Mouse (Mus musculus) thymus, postnatal 25 days (tissue): ENCODE data around the gene Tmem254c.
"Not testable (repeated sequence)": the region's sequence is repeated elsewhere in the genome, so short reads cannot be mapped to it uniquely, and the experiment has no call there.

ENCODE experiments used
- DNase-seq: peaks from one replicate; pipeline ENCODE4 v3.0.0; 2022

Gene Tmem254c

DNA sequence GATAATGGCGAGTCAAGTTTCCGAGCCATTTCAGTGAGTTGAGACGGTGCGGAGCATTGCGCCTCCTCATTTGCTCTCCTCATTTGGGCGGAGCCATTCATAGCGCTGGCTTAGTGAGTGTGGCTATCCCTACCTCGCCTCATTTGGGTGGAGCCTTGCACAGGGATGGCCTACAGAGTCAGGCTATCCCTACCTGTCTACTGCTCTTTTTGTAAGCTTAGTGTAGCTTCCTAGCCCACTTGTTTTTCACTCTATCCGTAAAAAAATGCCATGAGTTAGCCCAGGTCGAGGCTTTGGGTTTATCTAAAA lies at the start of gene Tmem254c:
TSS of gene Tmem254c (minus strand) at position 31 of the 309 bp plus-strand sequence.
- DNase-seq = not testable (repeated sequence)

DNA sequence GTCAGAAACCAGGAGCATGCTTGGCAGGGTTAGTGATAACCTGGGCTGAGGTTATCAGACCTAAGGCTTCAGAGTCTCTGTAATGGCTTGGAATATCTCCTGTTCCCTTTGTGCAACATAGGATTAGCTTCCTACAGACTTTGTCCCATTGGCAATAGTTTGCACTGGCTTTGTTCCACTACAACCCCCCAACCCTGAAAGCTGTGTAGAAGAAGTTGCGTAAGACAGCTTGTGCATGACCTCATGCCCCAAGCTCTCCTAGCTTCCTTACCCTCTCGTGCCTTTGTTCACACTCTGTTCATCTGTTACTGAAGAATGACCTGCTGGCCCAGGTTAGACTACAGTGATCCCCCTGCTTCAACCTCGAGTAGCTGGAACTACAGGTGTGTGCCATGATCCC lies 30.5 kb upstream of the Tmem254c start:
- not testable (repeated sequence) for DNase-seq

DNA sequence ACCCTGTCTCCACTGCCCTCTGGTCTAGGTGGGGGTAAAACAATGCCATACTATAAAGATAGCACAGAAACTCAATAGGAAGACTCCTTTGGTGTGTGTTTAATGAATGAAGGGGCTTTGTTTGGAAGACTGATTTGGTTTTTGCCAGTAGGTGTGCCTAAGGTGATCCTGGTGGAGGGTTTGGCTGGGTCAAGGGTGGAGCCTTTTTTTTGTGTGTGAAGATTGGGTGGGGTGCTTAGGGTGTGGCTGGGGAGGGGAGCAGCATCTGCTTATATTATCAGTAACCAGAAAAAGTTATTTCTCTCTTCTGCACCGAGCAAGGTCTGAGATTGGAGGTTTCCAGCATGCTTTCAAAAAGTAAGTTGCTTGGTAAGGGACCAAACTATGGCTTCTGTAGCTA lies 14.8 kb upstream of the Tmem254c start, which contains the start of gene Cphx3:
TSS of gene Cphx3 (plus strand) at position 301 of the 400 bp plus-strand sequence.
- DNase-seq = not testable (repeated sequence)

DNA sequence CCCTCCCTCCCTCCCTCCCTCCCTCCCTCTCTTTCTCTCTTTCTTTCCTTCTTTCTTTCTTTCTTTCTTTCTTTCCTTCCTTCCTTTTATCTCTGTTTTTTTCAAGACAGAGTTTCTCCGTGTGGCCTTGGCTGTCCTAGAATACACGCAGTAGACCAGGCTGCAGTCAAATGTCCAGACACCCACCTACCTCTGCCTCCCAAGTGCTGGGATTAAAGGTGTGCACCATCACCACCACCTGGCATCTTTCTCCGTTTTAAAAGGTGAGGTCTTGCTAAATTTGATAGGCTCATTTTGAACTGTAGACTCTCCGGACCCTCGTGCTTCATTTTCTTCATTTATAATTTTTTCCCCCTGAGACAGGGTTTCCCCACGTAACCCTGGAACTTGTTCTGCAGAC lies 14.1 kb upstream of the Tmem254c start, which contains the start of gene Cphx2:
TSS of gene Cphx2 (plus strand) at position 301 of the 400 bp plus-strand sequence.
- DNase-seq = not testable (repeated sequence)

DNA sequence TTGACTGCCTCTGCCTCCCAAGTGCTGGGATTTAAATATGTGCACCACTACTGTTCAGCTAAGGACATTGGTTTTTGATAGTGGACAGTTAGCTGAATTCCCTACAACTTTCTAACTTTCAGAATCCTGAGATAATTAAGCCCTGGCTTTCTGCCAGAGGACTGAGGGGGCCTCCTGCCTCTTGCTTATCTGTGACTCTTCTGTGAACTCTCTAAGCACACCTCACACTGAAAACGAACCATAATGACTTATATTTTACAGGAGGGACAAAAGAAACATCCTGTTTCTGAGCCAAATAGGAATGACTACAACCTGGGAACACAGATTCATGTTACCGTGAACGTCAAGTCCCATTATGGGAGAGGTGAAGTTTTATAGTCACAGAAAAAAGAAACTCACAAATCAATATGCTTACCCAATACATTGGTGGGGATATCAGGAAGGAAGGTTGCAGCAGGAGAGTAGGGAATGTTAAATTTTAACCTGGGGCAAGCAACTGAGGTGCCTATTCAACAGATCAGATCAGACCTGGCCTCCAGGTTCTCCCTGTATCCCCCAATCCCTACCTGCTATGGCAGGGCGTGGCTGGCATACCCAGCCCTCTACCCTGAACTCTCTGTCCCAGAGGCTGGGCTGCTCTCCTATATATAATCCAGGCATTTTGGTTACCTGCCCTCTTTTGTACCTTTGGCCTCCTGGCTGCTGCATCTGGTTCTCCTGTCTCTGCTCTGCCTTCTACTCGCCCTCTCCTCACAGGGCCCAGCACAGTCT lies 9.7 kb upstream of the Tmem254c start:
- DNase-seq = not testable (repeated sequence)

DNA sequence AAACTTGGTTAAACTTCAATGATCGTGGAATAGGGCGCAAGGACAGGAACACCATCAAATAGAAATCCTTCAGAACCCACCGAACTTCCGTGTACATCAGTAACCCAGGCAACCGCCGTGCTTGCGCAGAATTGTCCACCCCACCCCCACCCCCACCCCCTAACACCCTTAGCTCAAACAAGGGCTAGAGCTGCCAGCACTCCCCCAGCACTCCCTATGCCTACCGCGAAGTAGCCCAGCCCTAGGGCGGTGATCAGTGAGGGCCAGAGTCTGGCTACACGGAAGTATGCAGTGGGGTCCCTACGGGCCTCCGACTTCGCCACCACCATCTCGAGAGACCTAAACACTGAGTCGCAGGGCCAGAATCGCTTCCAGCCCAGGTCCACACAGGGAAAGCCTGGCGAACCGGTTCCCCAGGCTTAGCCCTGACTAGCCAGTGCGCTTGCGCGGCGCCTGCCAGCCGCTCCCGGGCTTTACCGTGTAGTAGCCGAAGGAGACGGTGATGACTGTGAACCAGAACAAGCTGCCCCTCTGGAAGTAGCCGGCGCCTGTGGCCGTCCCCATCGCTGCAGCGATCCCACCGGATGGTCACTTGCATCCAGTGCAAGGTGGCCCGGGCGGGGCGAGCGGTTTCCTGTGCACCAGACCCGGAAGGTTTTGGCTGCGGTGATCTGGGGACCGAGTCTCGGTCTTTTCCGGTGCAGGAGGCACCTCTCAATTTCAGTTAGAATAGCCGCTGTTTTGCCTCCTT lies 406 bp downstream of the Tmem254c start:
- DNase-seq = not testable (repeated sequence)

DNA sequence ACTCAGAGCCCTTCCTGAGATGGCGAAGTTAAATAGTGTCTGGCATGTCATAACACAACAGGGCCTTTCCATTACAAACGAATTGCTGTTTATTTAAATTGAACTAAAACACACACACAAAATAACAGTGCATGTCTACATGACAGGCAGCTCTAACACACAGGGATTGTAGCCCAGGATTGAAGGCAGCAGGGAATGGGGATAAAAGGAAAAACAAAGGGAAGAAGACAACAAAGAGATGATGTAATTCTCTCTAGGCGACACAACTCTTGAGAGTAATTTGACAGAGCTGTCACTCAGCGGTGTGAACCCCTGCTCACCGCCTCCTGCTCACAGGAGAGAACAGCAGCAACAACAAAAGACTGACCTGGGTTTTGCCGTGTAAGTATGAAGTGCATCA lies 7.8 kb downstream of the Tmem254c start:
- DNase-seq = not testable (repeated sequence)

DNA sequence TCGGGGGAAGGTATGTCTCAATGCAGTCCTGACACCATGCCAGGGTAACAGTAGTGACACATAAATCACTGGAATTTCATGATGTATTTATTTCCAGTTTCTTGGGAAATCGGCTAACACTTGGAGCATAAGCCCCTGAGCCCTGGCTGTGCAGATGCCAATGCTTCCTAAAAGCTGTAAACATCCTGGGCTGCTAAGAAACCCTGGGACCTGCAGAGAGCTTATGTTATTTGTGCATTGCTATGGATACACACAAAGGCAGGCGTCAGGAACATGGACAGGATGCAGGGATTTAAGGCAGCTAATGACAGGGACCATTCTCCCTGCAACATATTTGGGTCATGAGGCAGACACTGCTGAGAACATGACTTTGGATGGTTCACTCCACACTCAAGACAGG lies 9.0 kb downstream of the Tmem254c start:
- not testable (repeated sequence) for DNase-seq

DNA sequence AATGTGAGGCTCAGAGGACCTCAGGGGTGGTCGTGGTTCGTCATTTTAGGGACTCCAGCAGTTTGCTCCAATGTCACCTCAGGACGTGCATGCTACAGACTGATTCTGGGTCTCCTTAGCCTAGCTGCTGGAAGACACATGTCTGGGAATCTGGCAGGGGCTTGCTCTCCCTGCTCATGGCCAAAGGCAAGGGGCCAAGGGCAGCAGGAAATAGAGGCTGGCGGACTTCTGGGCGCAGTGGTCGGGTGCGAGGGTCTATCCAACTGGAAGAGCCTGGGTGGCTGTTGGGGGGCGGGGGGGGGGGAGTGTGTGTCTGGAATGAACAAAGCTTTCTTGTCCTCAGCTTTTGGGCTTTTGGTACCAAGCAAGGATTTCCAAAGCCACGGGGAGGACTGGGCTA lies 18.4 kb downstream of the Tmem254c start:
- not testable (repeated sequence) for DNase-seq

DNA sequence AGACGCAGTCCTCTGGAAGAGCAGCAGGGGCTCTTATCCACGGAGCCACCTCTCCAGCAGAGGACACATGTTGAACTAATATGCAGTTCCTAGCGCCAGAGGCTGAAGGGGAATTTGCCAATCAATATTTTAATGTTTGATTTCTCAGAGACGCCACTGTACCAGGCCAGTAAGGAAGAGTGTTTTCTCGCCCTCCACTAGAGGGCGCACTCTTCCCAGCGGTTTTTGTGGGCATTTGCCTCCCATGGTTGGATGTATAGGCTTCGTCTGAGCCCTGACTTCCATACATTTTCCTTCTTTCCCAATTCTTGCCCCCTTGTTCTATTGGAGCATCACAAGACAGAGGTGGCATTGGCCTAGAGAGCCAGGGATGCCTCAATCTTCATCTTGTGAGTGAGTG lies 20.1 kb downstream of the Tmem254c start:
- not testable (repeated sequence) for DNase-seq

DNA sequence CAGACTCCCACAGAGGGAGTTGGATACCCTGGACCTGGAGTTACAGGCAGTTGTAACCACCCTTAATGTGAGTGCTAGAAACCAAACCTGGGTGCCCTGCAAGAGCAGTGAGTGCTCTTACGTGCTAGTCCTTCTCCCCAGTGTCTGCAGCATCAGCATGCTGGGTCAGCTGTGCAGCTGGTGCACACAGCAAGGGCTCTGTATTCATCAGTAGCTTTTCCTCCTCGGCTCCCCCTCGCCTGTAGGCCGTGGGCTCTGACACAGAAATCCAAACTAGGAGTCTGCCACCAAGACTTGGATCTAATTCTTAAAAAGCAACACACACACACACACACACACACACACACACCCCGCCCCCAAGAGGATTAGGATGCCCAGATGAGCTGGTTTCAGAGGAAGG lies 22.1 kb downstream of the Tmem254c start:
- DNase-seq = not testable (repeated sequence)

DNA sequence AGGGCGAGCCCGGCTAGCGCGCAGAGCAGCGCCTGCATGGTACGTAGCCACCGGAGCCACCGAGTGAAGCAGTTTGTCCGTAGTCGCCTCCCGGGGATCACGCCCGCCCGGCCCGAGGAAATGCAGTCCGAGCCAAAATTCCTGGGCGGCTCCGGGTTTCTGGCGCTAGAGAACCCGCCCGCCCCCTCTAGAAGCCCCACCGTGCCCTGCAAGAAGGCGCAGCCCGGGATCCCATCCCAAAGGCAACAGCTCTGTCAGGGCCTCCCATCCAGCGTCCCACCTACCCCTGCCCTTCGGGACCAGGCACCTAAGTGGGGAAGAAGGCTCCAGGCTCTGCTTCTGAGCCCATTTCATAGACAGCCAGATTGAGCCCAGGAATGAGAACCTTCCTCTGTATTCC lies 24.5 kb downstream of the Tmem254c start, which contains the start of gene Gm9780:
TSS of gene Gm9780 (minus strand) at position 101 of the 400 bp plus-strand sequence.
- not testable (repeated sequence) for DNase-seq

DNA sequence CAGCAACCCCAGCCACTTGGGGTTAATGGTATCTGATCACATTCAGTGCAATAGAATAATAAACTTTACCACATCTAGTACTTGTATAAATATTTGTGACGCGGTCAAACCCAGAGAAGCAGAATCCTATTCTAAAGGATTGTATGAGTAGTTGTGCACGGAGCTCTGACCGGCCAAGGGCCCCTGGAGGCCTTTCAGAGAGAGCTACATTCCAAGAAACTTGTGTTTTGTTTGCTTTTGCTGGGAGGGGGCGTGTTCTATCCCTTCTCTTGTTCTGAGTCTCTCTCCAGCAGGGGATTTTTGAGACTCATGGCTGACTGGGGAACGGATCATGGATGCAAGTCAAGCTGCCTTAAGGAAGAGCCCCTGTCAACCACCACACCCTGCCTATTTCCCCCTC lies 31.7 kb downstream of the Tmem254c start:
- not testable (repeated sequence) for DNase-seq

DNA sequence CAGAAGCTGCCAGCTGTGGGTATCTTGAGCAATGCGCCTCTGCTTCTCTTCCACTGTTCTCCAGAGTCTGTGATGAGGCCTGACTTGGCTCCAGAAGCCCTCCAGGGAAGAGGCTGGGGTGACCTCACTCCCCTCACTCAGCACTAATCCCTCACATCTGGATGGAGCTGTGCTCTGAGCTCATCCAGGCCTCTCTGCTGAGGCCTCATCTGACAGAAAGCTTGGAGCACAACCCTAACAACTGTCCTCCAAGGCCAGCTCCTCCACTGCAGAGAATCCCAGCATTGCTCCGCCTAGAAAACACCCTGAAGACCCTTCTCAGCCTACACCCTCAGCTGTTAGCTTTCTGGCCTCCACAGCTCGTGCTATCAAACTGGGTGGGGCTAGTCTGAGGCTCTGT lies 32.8 kb downstream of the Tmem254c start:
- not testable (repeated sequence) for DNase-seq

DNA sequence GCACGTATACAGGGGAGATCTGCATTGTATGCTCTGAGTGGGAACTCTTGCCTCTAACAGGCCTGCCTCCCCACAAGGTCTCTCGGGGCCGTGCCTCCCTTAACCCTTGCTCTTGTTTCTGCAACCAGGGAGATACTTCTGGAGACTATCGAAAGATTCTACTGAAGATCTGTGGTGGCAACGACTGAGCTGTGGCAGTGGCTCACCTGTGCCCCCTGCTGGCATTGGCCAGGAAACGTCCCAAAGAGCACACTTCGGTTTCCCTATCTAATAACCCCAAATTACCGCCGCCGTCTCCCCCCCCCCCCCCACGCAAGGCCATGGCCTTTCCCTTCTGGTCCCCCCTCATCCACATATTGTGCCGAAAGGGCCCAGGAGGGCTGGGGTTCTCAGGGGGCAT lies 41.5 kb downstream of the Tmem254c start:
- not testable (repeated sequence) for DNase-seq

DNA sequence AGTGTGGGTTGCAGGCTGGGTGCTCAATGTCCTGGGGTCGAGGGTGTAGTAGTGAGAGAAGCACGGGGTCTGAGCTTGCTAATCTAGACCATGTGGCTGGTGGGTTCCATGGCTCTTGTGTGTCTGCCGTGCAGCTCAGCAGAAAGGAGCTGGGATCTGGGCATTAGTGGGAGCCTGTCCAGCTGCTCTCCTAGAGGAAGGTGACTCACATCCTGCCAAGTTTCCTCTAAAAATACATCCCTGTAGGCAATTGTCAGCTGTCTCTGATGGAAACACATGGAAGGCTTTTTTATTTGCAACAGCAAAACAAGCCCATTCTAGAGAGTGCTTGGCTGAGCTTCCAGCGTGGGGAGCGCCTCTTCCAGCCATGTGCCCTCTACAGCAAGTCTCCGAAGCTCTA lies 44.3 kb downstream of the Tmem254c start:
- DNase-seq = not testable (repeated sequence)

DNA sequence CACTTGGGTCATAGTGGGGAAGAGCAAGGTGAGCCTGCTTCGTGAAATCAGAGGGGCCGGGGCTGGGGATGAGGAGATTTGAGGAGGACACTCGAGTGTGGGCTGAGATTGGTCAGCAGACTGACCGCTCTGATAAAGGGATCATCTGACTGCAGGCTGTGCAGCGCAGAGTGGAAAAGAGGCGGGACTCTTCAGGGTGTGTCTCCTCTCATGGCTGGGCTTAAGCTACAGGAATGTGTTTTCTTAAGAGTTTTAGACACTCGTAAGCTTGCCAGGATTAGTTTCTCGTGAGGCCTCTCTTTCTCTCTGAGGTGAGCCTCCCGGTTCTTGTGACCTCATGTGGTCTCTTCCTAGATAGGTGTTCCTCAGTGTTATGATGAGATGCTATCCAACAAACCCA lies 45.6 kb downstream of the Tmem254c start:
- not testable (repeated sequence) for DNase-seq

DNA sequence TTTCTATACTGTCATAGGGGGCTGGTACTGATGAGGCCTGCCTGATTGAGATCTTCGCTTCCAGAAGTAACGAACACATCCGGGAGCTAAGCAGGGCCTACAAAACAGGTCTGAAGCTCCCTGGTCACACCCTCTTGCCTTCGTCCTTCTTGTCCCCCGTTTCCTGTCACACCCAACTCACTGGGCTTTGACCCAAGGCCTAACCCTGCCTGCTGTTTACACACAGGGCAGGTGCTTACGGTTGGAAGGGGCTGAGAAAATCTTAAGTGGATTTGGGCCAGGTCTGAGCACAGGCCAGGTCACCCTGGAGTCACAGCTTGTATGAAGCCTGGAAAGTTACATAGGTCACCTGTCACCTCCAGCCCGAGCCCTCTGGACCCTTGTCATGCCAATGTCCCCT lies 50.7 kb downstream of the Tmem254c start:
- DNase-seq = not testable (repeated sequence)
